Mouse (Mus musculus): ENCODE measurements around the gene Tmem212. TPM values are rescaled to one million over a fixed set of nuclear protein-coding genes. Genes with fewer than 3 reads are reported as not detected.

The Tmem212 gene
- total RNA-seq, 2 experiments from 2014 or later, result not detected

DNA sequence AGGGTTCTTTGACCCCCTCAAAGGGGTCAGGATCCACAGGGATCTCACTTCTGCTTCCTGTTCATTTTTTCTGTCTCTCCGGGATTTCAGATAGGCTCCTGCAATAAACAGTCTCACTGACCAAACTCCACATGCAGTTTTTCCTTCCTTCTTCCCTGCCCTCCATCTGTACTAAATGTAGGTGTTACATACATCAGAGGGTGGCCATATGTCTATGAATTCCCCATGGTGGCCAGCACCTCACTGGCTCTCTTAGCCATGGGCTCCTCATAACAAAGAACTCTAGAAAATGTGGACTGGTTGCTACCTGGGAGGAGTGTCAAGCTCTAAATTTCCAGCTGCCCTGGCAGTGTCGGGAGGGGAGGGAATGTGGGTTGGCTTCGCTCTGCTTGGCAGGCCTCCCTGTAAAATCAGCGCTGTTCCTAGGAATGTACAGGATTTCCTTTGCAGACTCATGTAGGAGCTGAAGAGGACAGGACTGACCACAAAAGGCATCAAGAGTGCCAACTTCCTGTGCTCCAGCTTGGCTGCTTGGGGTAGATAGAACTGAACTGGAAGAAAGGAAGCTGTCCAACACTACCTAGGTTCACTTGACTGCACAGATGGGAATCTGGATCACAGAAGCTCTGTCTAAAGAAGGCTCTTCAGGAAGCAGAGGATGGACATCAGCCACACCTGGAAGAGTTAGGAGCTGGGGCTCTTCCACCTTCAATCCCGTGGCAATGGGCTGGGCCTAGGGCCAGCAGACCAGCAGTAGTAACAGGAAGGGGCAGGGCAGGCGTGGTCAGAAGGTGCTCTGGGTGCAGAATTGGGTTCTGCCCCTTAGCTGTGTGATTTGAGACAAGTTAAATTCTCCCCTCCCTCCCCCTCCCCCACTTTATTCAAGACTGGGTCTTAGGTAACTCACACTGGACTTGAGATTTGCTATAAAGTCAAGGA, 14.0 kb downstream of the Tmem212 start:
- Histone ChIP-seq H3K27ac (no peak overlapping the region), H3K4me3 (no peak overlapping the region)
- peak; percentile 40 for DNase-seq
- intact Hi-C loops (cut with DNase I), result no loop called here
- TF ChIP-seq CTCF (IDR thresholded peaks at IDR 0.05), result no peak

DNA sequence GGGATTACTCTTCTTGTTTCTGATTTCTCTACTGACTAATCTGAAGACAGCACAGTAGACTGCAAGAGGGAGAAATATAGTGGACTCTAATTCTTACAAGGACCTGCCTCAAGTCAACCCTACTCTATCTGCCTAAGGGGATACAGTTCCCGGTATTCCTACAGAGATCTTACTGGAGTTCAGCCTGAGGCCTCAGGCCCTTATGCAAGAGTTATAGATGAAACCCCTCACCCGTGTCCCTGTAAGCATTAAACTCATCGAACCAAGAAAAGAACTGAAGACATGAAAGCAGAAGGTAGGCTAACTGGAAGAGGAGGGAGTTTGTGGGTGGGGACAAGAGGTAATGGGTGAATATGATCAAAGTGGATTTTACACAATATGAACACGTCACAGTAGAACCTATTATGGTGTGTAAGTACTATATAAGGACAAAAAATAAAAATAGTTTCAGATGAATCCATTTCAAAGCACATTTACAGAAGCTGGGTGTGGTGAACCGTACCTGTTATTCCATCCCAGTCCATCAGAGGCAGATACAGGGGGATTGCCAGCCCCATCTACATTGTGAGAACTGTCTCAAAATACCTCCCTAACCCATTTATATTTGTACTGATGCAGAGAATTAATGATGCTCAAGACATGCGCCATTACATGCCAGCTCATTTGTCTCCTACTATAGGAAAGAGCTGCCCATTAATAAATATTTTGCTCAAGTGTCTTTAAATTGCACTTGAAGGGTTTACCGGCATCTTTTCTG, 17.1 kb downstream of the Tmem212 start:
- no peak for DNase-seq
- Histone ChIP-seq H3K27ac (no peak overlapping the region), H3K4me3 (no peak overlapping the region)
- intact Hi-C loops (cut with DNase I), result no loop called here
- no peak for TF ChIP-seq CTCF (IDR thresholded peaks at IDR 0.05)

DNA sequence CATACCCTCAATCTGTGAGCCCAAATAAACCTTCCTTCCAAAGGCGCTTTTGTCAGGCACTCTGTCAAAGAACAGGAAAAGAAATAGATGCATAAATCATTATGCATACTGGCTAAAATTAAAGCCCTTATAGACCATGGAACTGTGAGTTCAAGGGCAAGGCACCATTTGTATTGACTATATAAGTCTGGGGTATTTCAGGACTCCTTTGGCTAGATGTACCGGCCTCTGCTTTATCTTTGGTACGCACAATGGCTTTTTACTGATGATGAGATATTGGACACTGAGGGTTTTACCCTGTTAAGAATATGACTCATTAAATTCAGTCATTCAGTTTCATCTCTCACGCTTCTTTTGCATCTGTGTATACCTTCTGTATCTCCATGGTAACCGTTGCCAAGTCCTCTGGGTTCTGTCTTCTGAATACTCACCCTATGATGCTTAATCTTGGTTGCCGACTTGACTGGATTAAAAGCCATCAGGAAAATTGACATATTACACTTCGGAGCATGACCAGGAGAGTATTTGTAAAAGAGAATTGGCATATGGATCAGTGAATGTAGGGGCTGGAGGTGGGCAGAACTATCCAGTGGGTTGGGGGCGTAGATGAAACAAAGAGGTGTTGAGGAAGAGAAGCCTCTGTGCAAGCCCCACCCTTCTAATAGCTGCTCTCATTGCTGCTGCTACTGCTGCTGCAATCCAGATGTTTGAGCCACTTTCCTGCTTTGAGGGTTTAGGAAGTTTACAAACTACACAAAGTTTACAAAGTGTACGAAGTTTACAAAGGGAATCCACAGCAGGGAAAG, 22.7 kb downstream of the Tmem212 start:
- intact Hi-C loops (cut with DNase I), result no loop called here
- no peak for TF ChIP-seq CTCF (IDR thresholded peaks at IDR 0.05)
- Histone ChIP-seq H3K4me3 (no peak overlapping the region), H3K27ac (no peak overlapping the region)
- no peak for DNase-seq

GRCm38 (mm10) chr3:27872429-27872828, 23.7 kb downstream of the Tmem212 start:
- no peak for DNase-seq
- intact Hi-C loops (cut with DNase I), result no loop called here
- TF ChIP-seq CTCF (IDR thresholded peaks at IDR 0.05), result no peak
- H3K27ac ChIP-seq, result no peak overlapping the region
- H3K4me3 ChIP-seq, result no peak overlapping the region

DNA sequence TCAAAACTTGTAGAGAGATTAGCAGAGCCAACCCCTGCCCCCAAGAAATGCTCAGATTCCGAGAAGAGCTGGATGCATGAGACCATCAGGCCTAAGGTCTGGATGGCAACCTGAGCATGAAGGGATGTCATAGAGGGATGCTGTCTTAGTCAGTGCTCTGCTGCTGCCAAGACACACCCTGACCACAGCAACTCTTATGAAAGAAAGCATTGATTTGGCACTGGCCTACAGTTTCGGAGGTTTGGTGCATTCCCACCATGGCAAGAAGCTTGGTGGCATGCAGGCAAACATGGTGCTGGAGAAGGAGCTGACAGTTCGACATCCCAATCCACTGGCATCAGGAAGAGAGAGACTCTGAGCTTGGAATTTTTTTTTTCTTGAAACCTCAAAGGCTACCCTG, 24.3 kb downstream of the Tmem212 start:
- intact Hi-C loops (cut with DNase I), result no loop called here
- Histone ChIP-seq H3K4me3 (no peak overlapping the region), H3K27ac (no peak overlapping the region)
- no peak for DNase-seq
- TF ChIP-seq CTCF (IDR thresholded peaks at IDR 0.05), result no peak

- no peak overlapping the region for H3K27ac ChIP-seq
- no peak overlapping the region for H3K4me3 ChIP-seq
- no peak for DNase-seq
- TF ChIP-seq CTCF (IDR thresholded peaks at IDR 0.05), result no peak
- intact Hi-C loops (cut with DNase I), result no loop called here
Observed at GRCm38 (mm10) chr3:27871371-27871770, 24.8 kb downstream of the Tmem212 start.

DNA sequence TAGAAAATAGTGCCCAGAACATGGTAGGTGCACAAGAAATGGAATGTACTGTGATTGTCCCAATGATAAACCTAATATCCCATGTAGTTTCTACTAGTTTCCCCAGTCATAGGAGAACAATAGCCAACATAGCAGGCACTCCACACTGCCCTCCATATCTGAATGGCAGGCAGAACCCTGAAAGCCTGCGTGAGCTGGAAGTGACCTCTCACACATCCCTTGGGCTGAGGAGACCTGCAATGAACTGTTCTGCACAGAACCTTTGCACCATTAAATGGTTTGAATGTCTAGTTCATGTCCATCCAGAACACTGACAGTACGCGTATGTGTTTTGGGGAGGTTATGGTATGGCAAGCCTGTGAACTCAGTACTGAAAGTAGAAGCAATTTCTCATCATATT, 27.5 kb downstream of the Tmem212 start:
- TF ChIP-seq CTCF (IDR thresholded peaks at IDR 0.05), result no peak
- H3K4me3 ChIP-seq, result no peak overlapping the region
- DNase-seq, result no peak
- intact Hi-C loops (cut with DNase I), result loop anchor here (10.0 kb wide), 1 partner anchor 404 kb away; no protein-coding TSS in a partner anchor
- H3K27ac ChIP-seq, result no peak overlapping the region

- Histone ChIP-seq H3K27ac (no peak overlapping the region), H3K4me3 (no peak overlapping the region)
- no peak for TF ChIP-seq CTCF (IDR thresholded peaks at IDR 0.05)
- intact Hi-C loops (cut with DNase I), result loop anchor here (10.0 kb wide), 1 partner anchor 403 kb away; no protein-coding TSS in a partner anchor
- DNase-seq, result no peak
Observed at GRCm38 (mm10) chr3:27867731-27868130, 28.4 kb downstream of the Tmem212 start.

- peak; percentile 38 for TF ChIP-seq CTCF (IDR thresholded peaks at IDR 0.05)
- peak; percentile 72 for DNase-seq
- H3K27ac ChIP-seq, result peak overlapping the region; percentile 81
- intact Hi-C loops (cut with DNase I), result loop anchor here (5.0 to 10.0 kb wide), 3 partner anchors 74 to 398 kb away; partner anchors contain the start of gene Pld1
- peak overlapping the region; percentile 69 for H3K4me3 ChIP-seq
Observed at GRCm38 (mm10) chr3:27862821-27863740, 33.1 kb downstream of the Tmem212 start.

DNA sequence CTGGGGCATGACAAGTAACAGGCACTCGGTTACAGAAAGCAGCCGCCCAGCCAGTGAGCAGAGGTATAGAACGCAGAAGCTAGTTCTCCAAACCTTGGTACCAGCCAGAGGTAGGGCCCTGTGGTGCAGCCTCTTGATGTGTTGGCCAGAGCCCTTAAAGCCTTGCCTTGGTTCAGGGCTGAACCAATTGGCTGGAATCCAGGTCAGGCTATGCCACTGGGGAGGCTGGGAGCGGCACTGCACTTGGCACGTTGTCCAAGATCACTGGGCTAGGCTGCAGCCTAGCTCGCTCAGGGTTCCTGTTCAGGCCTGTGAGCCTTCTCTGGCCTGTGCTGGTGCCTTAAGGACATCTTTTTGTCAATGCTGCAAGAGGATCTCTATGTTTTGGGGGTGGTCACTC, 34.6 kb downstream of the Tmem212 start:
- H3K4me3 ChIP-seq, result no peak overlapping the region
- H3K27ac ChIP-seq, result no peak overlapping the region
- TF ChIP-seq CTCF (IDR thresholded peaks at IDR 0.05), result no peak
- intact Hi-C loops (cut with DNase I), result loop anchor here (5.0 to 10.0 kb wide), 3 partner anchors 76 to 397 kb away; partner anchors contain the start of gene Pld1
- peak; percentile 77 for DNase-seq

- intact Hi-C loops (cut with DNase I), result loop anchor here (5.0 to 10.0 kb wide), 3 partner anchors 76 to 396 kb away; partner anchors contain the start of gene Pld1
- TF ChIP-seq CTCF (IDR thresholded peaks at IDR 0.05), result no peak
Observed at GRCm38 (mm10) chr3:27861086-27861485, 35.1 kb downstream of the Tmem212 start.

More at GRCm38 (mm10) chr3:27861086-27861485, 35.1 kb downstream of the Tmem212 start:
- Histone ChIP-seq H3K4me3 (no peak overlapping the region), H3K27ac (no peak overlapping the region)
- no peak for DNase-seq
